Mouse (Mus musculus): Measurements from ENCODE around the gene Abcg8. TPM values are rescaled to one million over a fixed set of nuclear protein-coding genes. Genes with fewer than 3 reads are reported as not detected.

The Abcg8 gene
- polyA plus RNA-seq, 1 experiment from 2014 or later, result 0.17 TPM

DNA sequence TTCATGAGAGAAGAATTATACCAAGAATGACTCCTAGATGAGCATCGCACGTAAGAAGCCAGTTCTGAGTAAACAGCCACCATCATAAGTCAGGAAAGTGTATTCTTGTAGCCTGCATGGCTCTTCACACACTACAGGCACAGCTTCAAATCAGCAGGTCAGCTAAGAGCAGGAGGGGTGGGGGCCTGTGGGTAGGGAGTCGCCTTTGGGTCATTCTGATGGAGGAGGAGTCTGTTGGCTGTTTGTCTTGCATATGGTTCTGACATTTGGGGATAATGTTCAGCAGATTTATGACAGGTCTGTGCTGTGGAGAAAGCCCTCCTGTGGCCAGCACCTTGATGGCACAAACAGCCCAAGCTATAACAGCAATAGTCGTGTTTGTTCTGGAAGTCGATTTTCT is 19.9 kb upstream of the Abcg8 start:
- no peak overlapping the region for H3K4me2 ChIP-seq (ENCODE audit: low read depth, low read length)
- H3K36me3 ChIP-seq (ENCODE audit: control insufficient read depth, insufficient read depth), result no peaks in the 10 kb centered on the region
- H3K4me1 ChIP-seq (ENCODE audit: control insufficient read depth, insufficient read depth, low read length), result peaks cover 5% of the 10 kb centered on the region
- H3K27me3 ChIP-seq (ENCODE audit: control insufficient read depth, insufficient read depth, low read length), result no peaks in the 10 kb centered on the region
- no peak overlapping the region for H3K9ac ChIP-seq (ENCODE audit: low read length)
- H3K4me3 ChIP-seq (ENCODE audit: low read length), result no peak overlapping the region
- H3K9me3 ChIP-seq (replicated peaks; ENCODE audit: control insufficient read depth, low read length), result no peaks in the 10 kb centered on the region
- ATAC-seq (replicated peaks; ENCODE audit: extremely low read depth, insufficient read depth, low FRiP score), result no peak
- no peak overlapping the region for H3K27ac ChIP-seq (ENCODE audit: low read length)
- WGBS, result 79% methylated on average over 5 of the region's 5 CpGs

DNA sequence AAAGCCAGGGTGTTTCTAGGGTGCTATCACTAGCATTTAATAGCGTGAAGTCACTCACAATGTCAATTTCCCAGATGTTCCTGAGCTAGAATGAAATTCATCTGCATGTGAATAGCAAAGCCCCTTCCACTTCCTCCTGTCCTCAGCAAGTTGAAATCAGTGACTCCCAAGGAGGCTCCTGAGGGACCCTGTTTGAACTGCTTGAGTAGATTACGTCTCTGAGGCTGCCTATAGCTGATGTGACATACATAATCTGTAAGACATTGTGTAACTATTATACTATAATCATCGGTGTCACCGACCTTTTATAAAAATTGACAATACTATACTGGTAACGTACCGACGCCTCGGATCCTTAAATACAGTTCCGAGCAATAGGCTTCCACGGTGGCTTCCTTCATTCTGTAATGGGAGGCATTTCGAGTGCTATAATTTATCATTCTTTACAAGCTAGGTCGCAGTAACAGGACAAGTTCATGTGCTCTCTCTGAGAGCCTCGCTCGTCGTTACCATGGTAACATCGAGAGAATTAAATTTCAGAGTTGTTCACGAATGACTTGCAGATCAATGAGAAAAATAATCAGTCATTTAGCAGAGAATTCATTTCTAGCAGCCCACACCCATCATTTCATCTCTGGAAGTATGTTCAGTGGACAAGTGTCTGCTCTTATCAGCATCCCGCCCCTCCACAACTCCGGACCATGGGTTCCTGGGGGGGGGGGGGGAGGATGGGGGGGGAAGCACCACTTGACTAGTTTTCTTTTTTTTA is 19.3 kb upstream of the Abcg8 start:
- Histone ChIP-seq H3K4me3 (ENCODE audit: low read length) (no peak overlapping the region), H3K9me3 (replicated peaks; ENCODE audit: control insufficient read depth, low read length) (no peaks in the 10 kb centered on the region), H3K36me3 (ENCODE audit: control insufficient read depth, insufficient read depth) (no peaks in the 10 kb centered on the region), H3K27me3 (ENCODE audit: control insufficient read depth, insufficient read depth, low read length) (no peaks in the 10 kb centered on the region), H3K9ac (ENCODE audit: low read length) (no peak overlapping the region), H3K4me1 (ENCODE audit: control insufficient read depth, insufficient read depth, low read length) (no peaks in the 10 kb centered on the region; the same call in 1 of the 2 replicates), H3K27ac (ENCODE audit: low read length) (no peak overlapping the region), H3K4me2 (ENCODE audit: low read depth, low read length) (no peak overlapping the region)
- ATAC-seq (replicated peaks; ENCODE audit: extremely low read depth, insufficient read depth, low FRiP score), result no peak
- 73% methylated on average over 19 of the region's 19 CpGs for WGBS

GRCm38 (mm10) chr17:84657422-84657732 is 18.7 kb upstream of the Abcg8 start:
- H3K27ac ChIP-seq (ENCODE audit: low read length), result no peak overlapping the region
- ATAC-seq (replicated peaks; ENCODE audit: extremely low read depth, insufficient read depth, low FRiP score), result no peak
- WGBS, result 76% methylated on average over 3 of the region's 3 CpGs

DNA sequence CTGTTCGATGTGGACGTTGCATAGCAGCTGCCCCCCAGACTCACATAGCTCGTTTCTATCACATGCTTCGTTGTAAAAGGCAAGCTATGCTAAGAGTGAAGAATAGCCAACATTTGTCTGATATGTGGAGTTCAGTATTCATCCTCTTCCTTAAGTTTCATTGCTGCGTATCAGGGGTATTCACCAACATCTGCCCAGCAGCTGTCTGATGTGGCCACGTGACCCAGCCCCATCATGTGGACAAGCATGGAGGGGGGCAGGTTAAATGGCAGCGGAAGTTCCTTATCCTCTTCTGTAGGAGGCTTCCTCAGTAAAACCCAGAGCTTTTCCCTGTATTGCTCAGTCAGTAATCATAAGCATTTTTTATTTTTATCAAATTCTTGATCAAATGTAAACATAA is 18.3 kb upstream of the Abcg8 start:
- Histone ChIP-seq H3K9me3 (replicated peaks; ENCODE audit: control insufficient read depth, low read length) (no peaks in the 10 kb centered on the region), H3K36me3 (ENCODE audit: control insufficient read depth, insufficient read depth) (no peaks in the 10 kb centered on the region), H3K4me2 (ENCODE audit: low read depth, low read length) (no peak overlapping the region), H3K9ac (ENCODE audit: low read length) (no peak overlapping the region), H3K4me1 (ENCODE audit: control insufficient read depth, insufficient read depth, low read length) (no peaks in the 10 kb centered on the region; the same call in 1 of the 2 replicates), H3K4me3 (ENCODE audit: low read length) (no peak overlapping the region), H3K27me3 (ENCODE audit: control insufficient read depth, insufficient read depth, low read length) (no peaks in the 10 kb centered on the region), H3K27ac (ENCODE audit: low read length) (no peak overlapping the region)
- ATAC-seq (replicated peaks; ENCODE audit: extremely low read depth, insufficient read depth, low FRiP score), result no peak
- WGBS, result 71% methylated on average over 7 of the region's 7 CpGs

More at GRCm38 (mm10) chr17:84657422-84657732, 18.7 kb upstream of the Abcg8 start:
- Histone ChIP-seq H3K9me3 (replicated peaks; ENCODE audit: control insufficient read depth, low read length) (no peaks in the 10 kb centered on the region), H3K9ac (ENCODE audit: low read length) (no peak overlapping the region), H3K4me3 (ENCODE audit: low read length) (no peak overlapping the region), H3K36me3 (ENCODE audit: control insufficient read depth, insufficient read depth) (no peaks in the 10 kb centered on the region), H3K4me2 (ENCODE audit: low read depth, low read length) (no peak overlapping the region), H3K4me1 (ENCODE audit: control insufficient read depth, insufficient read depth, low read length) (no peaks in the 10 kb centered on the region; the same call in 1 of the 2 replicates), H3K27me3 (ENCODE audit: control insufficient read depth, insufficient read depth, low read length) (no peaks in the 10 kb centered on the region)

- Histone ChIP-seq H3K27ac (ENCODE audit: low read length) (no peak overlapping the region), H3K4me3 (ENCODE audit: low read length) (no peak overlapping the region), H3K4me2 (ENCODE audit: low read depth, low read length) (no peak overlapping the region), H3K4me1 (ENCODE audit: control insufficient read depth, insufficient read depth, low read length) (no peaks in the 10 kb centered on the region; the same call in 1 of the 2 replicates), H3K36me3 (ENCODE audit: control insufficient read depth, insufficient read depth) (no peaks in the 10 kb centered on the region), H3K9ac (ENCODE audit: low read length) (no peak overlapping the region), H3K9me3 (replicated peaks; ENCODE audit: control insufficient read depth, low read length) (no peaks in the 10 kb centered on the region), H3K27me3 (ENCODE audit: control insufficient read depth, insufficient read depth, low read length) (no peaks in the 10 kb centered on the region)
- WGBS, result 39% methylated on average over 5 of the region's 5 CpGs
- ATAC-seq (replicated peaks; ENCODE audit: extremely low read depth, insufficient read depth, low FRiP score), result no peak
Observed at GRCm38 (mm10) chr17:84658195-84658594, 17.9 kb upstream of the Abcg8 start.

DNA sequence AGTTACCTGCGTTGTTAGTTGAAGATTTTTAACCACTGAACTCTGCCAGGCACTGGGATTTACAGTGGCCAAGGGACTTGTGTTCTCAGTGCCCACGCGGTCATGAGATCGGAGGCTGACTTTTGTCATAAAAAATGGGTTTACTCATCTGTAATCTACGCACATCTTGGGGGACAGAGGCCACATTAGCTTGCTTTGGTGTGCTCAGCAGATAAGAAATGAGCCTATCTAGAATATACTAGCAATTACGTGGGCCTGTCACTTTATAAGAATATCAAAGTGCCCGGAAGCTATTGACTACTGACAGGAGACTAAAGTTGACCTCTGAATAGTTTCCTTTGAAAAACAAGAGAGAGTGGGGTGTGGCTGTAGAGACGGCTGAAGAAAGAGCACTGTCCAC is 17.2 kb upstream of the Abcg8 start:
- H3K4me2 ChIP-seq (ENCODE audit: low read depth, low read length), result no peak overlapping the region
- no peak overlapping the region for H3K4me3 ChIP-seq (ENCODE audit: low read length)
- H3K27me3 ChIP-seq (ENCODE audit: control insufficient read depth, insufficient read depth, low read length), result no peaks in the 10 kb centered on the region
- no peaks in the 10 kb centered on the region for H3K9me3 ChIP-seq (replicated peaks; ENCODE audit: control insufficient read depth, low read length)
- no peak for ATAC-seq (replicated peaks; ENCODE audit: extremely low read depth, insufficient read depth, low FRiP score)
- no peaks in the 10 kb centered on the region; the same call in 1 of the 2 replicates for H3K4me1 ChIP-seq (ENCODE audit: control insufficient read depth, insufficient read depth, low read length)
- H3K36me3 ChIP-seq (ENCODE audit: control insufficient read depth, insufficient read depth), result no peaks in the 10 kb centered on the region
- H3K27ac ChIP-seq (ENCODE audit: low read length), result no peak overlapping the region
- H3K9ac ChIP-seq (ENCODE audit: low read length), result no peak overlapping the region
- WGBS, result 79% methylated on average over 8 of the region's 8 CpGs

DNA sequence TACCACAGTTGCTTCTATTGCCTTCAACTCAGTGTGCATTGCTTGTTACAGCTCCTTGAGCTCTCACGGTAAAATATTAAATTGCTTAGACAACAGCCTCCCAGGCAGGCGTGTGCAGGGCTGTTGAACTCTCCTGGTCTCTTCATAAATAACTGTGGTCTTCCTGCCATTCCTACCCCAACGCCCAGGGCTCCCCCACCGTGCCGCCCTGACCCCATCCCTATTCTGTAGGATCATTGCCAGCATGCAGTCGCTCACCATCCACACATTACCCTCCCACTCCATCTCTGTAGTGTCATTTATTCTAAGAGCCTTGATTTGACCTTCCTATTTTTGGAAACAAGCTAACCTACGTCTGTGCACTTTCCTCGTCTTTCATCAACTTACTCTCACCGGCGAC is 11.0 kb upstream of the Abcg8 start:
- Histone ChIP-seq H3K27ac (ENCODE audit: low read length) (no peak overlapping the region), H3K9me3 (replicated peaks; ENCODE audit: control insufficient read depth, low read length) (no peaks in the 10 kb centered on the region), H3K36me3 (ENCODE audit: control insufficient read depth, insufficient read depth) (no peaks in the 10 kb centered on the region), H3K4me1 (ENCODE audit: control insufficient read depth, insufficient read depth, low read length) (peaks cover 3% of the 10 kb centered on the region; the same call in 1 of the 2 replicates), H3K4me3 (ENCODE audit: low read length) (no peak overlapping the region), H3K4me2 (ENCODE audit: low read depth, low read length) (no peak overlapping the region), H3K9ac (ENCODE audit: low read length) (no peak overlapping the region), H3K27me3 (ENCODE audit: control insufficient read depth, insufficient read depth, low read length) (no peaks in the 10 kb centered on the region)
- ATAC-seq (replicated peaks; ENCODE audit: extremely low read depth, insufficient read depth, low FRiP score), result no peak
- WGBS, result 30% methylated on average over 10 of the region's 10 CpGs

DNA sequence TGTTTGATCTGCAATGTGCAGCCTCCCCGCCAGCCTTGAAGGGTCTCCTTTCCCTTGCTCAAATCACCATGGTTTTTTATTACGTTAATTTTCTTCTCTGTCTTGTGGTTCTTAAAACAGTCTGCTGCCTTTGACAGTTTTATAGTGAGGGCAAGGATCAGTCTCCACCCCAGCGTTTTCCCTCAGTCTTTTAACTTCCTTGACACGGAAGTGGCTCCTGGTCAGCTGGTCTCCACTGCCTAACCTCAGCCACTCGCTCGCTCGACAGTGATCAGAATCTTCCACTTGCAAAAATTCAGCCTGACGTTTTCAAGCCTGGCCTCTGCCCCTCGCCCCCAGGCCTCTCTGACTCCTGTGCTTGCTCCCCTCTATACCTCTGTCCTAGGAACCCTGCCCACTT is 10.4 kb upstream of the Abcg8 start:
- peaks cover 3% of the 10 kb centered on the region; the same call in 1 of the 2 replicates for H3K4me1 ChIP-seq (ENCODE audit: control insufficient read depth, insufficient read depth, low read length)
- no peaks in the 10 kb centered on the region for H3K9me3 ChIP-seq (replicated peaks; ENCODE audit: control insufficient read depth, low read length)
- no peak overlapping the region for H3K4me3 ChIP-seq (ENCODE audit: low read length)
- no peak overlapping the region for H3K4me2 ChIP-seq (ENCODE audit: low read depth, low read length)
- no peak for ATAC-seq (replicated peaks; ENCODE audit: extremely low read depth, insufficient read depth, low FRiP score)
- H3K27me3 ChIP-seq (ENCODE audit: control insufficient read depth, insufficient read depth, low read length), result no peaks in the 10 kb centered on the region
- H3K36me3 ChIP-seq (ENCODE audit: control insufficient read depth, insufficient read depth), result no peaks in the 10 kb centered on the region
- H3K9ac ChIP-seq (ENCODE audit: low read length), result no peak overlapping the region
- H3K27ac ChIP-seq (ENCODE audit: low read length), result no peak overlapping the region
- WGBS, result 40% methylated on average over 9 of the region's 9 CpGs

DNA sequence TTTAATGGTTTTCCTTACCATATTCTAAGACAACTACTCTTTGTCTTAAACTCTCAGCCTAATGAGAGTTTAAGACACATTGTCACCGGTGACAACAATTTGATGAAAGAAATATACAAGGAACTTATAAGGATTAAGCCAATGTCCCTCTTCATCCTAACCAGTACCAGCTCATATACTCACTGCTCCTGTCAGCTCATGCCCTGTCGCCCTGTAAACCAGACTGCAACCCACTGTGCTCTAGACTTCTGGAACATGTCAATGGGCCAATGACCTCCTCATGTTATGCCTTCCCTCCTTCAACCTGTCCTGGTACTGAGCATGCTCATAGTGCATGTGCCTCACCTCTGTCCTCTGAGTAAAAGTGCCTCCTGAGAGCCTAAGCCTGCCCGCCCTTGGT is 8.3 kb upstream of the Abcg8 start:
- H3K4me3 ChIP-seq (ENCODE audit: low read length), result no peak overlapping the region
- H3K27me3 ChIP-seq (ENCODE audit: control insufficient read depth, insufficient read depth, low read length), result no peaks in the 10 kb centered on the region
- no peak overlapping the region for H3K27ac ChIP-seq (ENCODE audit: low read length)
- WGBS, result 87% methylated on average over 3 of the region's 3 CpGs
- ATAC-seq (replicated peaks; ENCODE audit: extremely low read depth, insufficient read depth, low FRiP score), result no peak
- peaks cover 3% of the 10 kb centered on the region; the same call in 1 of the 2 replicates for H3K4me1 ChIP-seq (ENCODE audit: control insufficient read depth, insufficient read depth, low read length)
- H3K9ac ChIP-seq (ENCODE audit: low read length), result no peak overlapping the region
- H3K9me3 ChIP-seq (replicated peaks; ENCODE audit: control insufficient read depth, low read length), result no peaks in the 10 kb centered on the region
- H3K36me3 ChIP-seq (ENCODE audit: control insufficient read depth, insufficient read depth), result no peaks in the 10 kb centered on the region
- H3K4me2 ChIP-seq (ENCODE audit: low read depth, low read length), result no peak overlapping the region

Data from heart, embryonic 16.5 days (tissue).